Mouse (Mus musculus) embryonic facial prominence, embryonic 13.5 days (tissue): ENCODE data around the gene Sufu. TPM values are rescaled to one million over a fixed set of nuclear protein-coding genes. Genes with fewer than 3 reads are reported as not detected.

Source experiments
- ATAC-seq: fragments of 200-750 bp; cut with Nextera tagmentation; 2 replicates; pipeline ENCODE4 v1.8.0; 2017; ENCODE audit warnings: low read depth; ENCODE audit not compliant: insufficient number of reproducible peaks, insufficient read depth, low FRiP score, low TSS enrichment
- H3K27ac ChIP-seq: fragments of 300-500 bp; sonication (generic); 2 replicates; pipeline ENCODE4 v1.5.1; 2015; ENCODE audit warnings: moderate library complexity, mild to moderate bottlenecking, inconsistent platforms
- H3K27me3 ChIP-seq: fragments of 300-500 bp; sonication (generic); 2 replicates; pipeline ENCODE4 v1.6.1; 2015; ENCODE audit warnings: mild to moderate bottlenecking, inconsistent platforms
- H3K36me3 ChIP-seq: fragments of 300-500 bp; sonication (generic); 2 replicates; pipeline ENCODE4 v1.6.1; 2015; ENCODE audit warnings: mild to moderate bottlenecking, inconsistent platforms
- H3K4me1 ChIP-seq: fragments of 300-500 bp; sonication (generic); 2 replicates; pipeline ENCODE4 v1.6.1; 2015; ENCODE audit warnings: inconsistent platforms
- H3K4me2 ChIP-seq: fragments of 300-500 bp; sonication (generic); 2 replicates; pipeline ENCODE4 v1.6.1; 2015; ENCODE audit warnings: moderate library complexity, mild to moderate bottlenecking, inconsistent platforms
- H3K4me3 ChIP-seq: fragments of 300-500 bp; sonication (generic); 2 replicates; pipeline ENCODE4 v1.5.1; 2015; ENCODE audit warnings: mild to moderate bottlenecking, inconsistent platforms
- H3K9ac ChIP-seq: fragments of 300-500 bp; sonication (generic); 2 replicates; pipeline ENCODE4 v1.6.1; 2015; ENCODE audit warnings: mild to moderate bottlenecking, inconsistent platforms
- H3K9me3 ChIP-seq: fragments of 300-500 bp; sonication (generic); 2 replicates; pipeline ENCODE4 v1.6.1; 2016; ENCODE audit warnings: inconsistent platforms
- WGBS: fragments of 180-500 bp; shearing (Covaris S2); methylation state at CpG from one replicate; pipeline ENCODE4 v1.1.7; 2015; ENCODE audit warnings: mixed read lengths; 5-methylcytosine and 5-hydroxymethylcytosine counted together
- polyA plus RNA-seq: library from polyadenylated mRNA; unstranded; fragments of >200 nt; fragmentation: Nextera tagmentation; extraction: Ambion mirVana; gene quantifications from 2 replicates; pipeline ENCODE4 v1.2.1, GENCODE M21; 2015

Sufu gene
- polyA plus RNA-seq, 1 experiment from 2014 or later: 38.5 TPM

- Histone ChIP-seq H3K36me3 (0 out of 2 replicates have a peak, but pooled peaks cover 3% of the 10 kb centered on the region), H3K4me1 (peaks cover 39% of the 10 kb centered on the region), H3K9ac (peak overlapping the region; percentile 54; the same call in 1 of the 2 replicates), H3K27ac (peak overlapping the region; percentile 81; the same call in 1 of the 2 replicates), H3K27me3 (no peaks in the 10 kb centered on the region), H3K4me2 (no peak overlapping the region; the same call in 1 of the 2 replicates), H3K4me3 (no peak overlapping the region), H3K9me3 (no peaks in the 10 kb centered on the region)
- no peak for ATAC-seq
- WGBS: 4% methylated on average over 7 of the region's 7 CpGs
Measured at GRCm38 (mm10) chr19:46435492-46435891, 38.8 kb downstream of the Sufu start.

GRCm38 (mm10) chr19:46443509-46443908 lies 46.8 kb downstream of the Sufu start:
- H3K27me3 ChIP-seq: no peaks in the 10 kb centered on the region
- H3K9ac ChIP-seq: peak overlapping the region; percentile 51; the same call in 1 of the 2 replicates
- H3K36me3 ChIP-seq: 0 out of 2 replicates have a peak, but pooled peaks cover 3% of the 10 kb centered on the region
- peak overlapping the region; percentile 30 for H3K27ac ChIP-seq
- H3K4me2 ChIP-seq: no peak overlapping the region
- peaks cover 33% of the 10 kb centered on the region for H3K4me1 ChIP-seq
- H3K4me3 ChIP-seq: no peak overlapping the region
- no peak for ATAC-seq
- H3K9me3 ChIP-seq: no peaks in the 10 kb centered on the region
- WGBS: 30% methylated on average over 6 of the region's 6 CpGs

GRCm38 (mm10) chr19:46444209-46444608 lies 47.5 kb downstream of the Sufu start:
- Histone ChIP-seq H3K9ac (0 out of 2 replicates have a peak overlapping the region, but pooled peaks have one; percentile 51), H3K4me2 (no peak overlapping the region), H3K4me1 (peaks cover 40% of the 10 kb centered on the region), H3K27ac (peak overlapping the region; percentile 30; the same call in 1 of the 2 replicates), H3K36me3 (0 out of 2 replicates have a peak, but pooled peaks cover 3% of the 10 kb centered on the region), H3K9me3 (no peaks in the 10 kb centered on the region), H3K4me3 (no peak overlapping the region), H3K27me3 (no peaks in the 10 kb centered on the region)
- 7% methylated on average over 6 of the region's 6 CpGs for WGBS
- ATAC-seq: peak; percentile 63

GRCm38 (mm10) chr19:46445641-46446040 lies 48.9 kb downstream of the Sufu start:
- Histone ChIP-seq H3K9me3 (no peaks in the 10 kb centered on the region), H3K27me3 (no peaks in the 10 kb centered on the region), H3K9ac (peak overlapping the region; percentile 27; the same call in 1 of the 2 replicates), H3K4me3 (no peak overlapping the region), H3K27ac (no peak overlapping the region), H3K4me2 (no peak overlapping the region), H3K4me1 (peaks cover 47% of the 10 kb centered on the region), H3K36me3 (peaks cover 3% of the 10 kb centered on the region; the same call in 1 of the 2 replicates)
- no peak for ATAC-seq
- 48% methylated on average over 6 of the region's 6 CpGs for WGBS

- Histone ChIP-seq H3K36me3 (peaks cover 12% of the 10 kb centered on the region; the same call in 1 of the 2 replicates), H3K4me2 (no peak overlapping the region), H3K4me3 (no peak overlapping the region), H3K27ac (peak overlapping the region; percentile 85; the same call in 1 of the 2 replicates), H3K4me1 (peaks cover 47% of the 10 kb centered on the region), H3K9me3 (no peaks in the 10 kb centered on the region), H3K9ac (no peak overlapping the region), H3K27me3 (no peaks in the 10 kb centered on the region)
- WGBS: 86% methylated on average over 5 of the region's 5 CpGs
- no peak for ATAC-seq
Measured at GRCm38 (mm10) chr19:46446436-46447020, 49.8 kb downstream of the Sufu start.

- WGBS: 50% methylated on average over 7 of the region's 7 CpGs
- Histone ChIP-seq H3K27ac (peak overlapping the region; percentile 85), H3K36me3 (peaks cover 17% of the 10 kb centered on the region; the same call in 1 of the 2 replicates), H3K27me3 (no peaks in the 10 kb centered on the region), H3K4me2 (no peak overlapping the region), H3K4me1 (peaks cover 51% of the 10 kb centered on the region), H3K4me3 (no peak overlapping the region), H3K9me3 (no peaks in the 10 kb centered on the region), H3K9ac (no peak overlapping the region)
- ATAC-seq: no peak
Measured at GRCm38 (mm10) chr19:46447110-46447509, 50.4 kb downstream of the Sufu start.

GRCm38 (mm10) chr19:46447911-46448310 lies 51.2 kb downstream of the Sufu start:
- Histone ChIP-seq H3K4me2 (peak overlapping the region; percentile 39), H3K27ac (peak overlapping the region; percentile 85), H3K27me3 (no peaks in the 10 kb centered on the region), H3K36me3 (peaks cover 19% of the 10 kb centered on the region), H3K4me3 (no peak overlapping the region), H3K9me3 (no peaks in the 10 kb centered on the region), H3K9ac (peak overlapping the region; percentile 49; the same call in 1 of the 2 replicates), H3K4me1 (peaks cover 58% of the 10 kb centered on the region)
- WGBS: 16% methylated on average over 6 of the region's 6 CpGs
- peak; percentile 56; the same call in 1 of the 2 replicates for ATAC-seq

- Histone ChIP-seq H3K4me1 (peaks cover 53% of the 10 kb centered on the region), H3K9ac (peak overlapping the region; percentile 32; the same call in 1 of the 2 replicates), H3K4me3 (no peak overlapping the region), H3K27me3 (no peaks in the 10 kb centered on the region), H3K4me2 (no peak overlapping the region), H3K9me3 (no peaks in the 10 kb centered on the region), H3K27ac (no peak overlapping the region), H3K36me3 (peaks cover 32% of the 10 kb centered on the region)
- no peak for ATAC-seq
- 88% methylated on average over 7 of the region's 7 CpGs for WGBS
Measured at GRCm38 (mm10) chr19:46449261-46450005, 52.7 kb downstream of the Sufu start.

GRCm38 (mm10) chr19:46452052-46452827 lies 55.5 kb downstream of the Sufu start:
- no peak for ATAC-seq
- H3K27ac ChIP-seq: peak overlapping the region; percentile 56; the same call in 1 of the 2 replicates
- H3K4me1 ChIP-seq: peaks cover 57% of the 10 kb centered on the region
- peak overlapping the region; percentile 22; the same call in 1 of the 2 replicates for H3K9ac ChIP-seq
- H3K4me3 ChIP-seq: no peak overlapping the region
- H3K9me3 ChIP-seq: no peaks in the 10 kb centered on the region
- WGBS: 38% methylated on average over 10 of the region's 10 CpGs
- H3K36me3 ChIP-seq: peaks cover 55% of the 10 kb centered on the region
- H3K27me3 ChIP-seq: no peaks in the 10 kb centered on the region
- 0 out of 2 replicates have a peak overlapping the region, but pooled peaks have one; percentile 9 for H3K4me2 ChIP-seq

GRCm38 (mm10) chr19:46452916-46453315 lies 56.2 kb downstream of the Sufu start:
- Histone ChIP-seq H3K27ac (no peak overlapping the region), H3K9me3 (no peaks in the 10 kb centered on the region), H3K4me2 (no peak overlapping the region), H3K4me1 (peaks cover 50% of the 10 kb centered on the region), H3K36me3 (peaks cover 61% of the 10 kb centered on the region), H3K27me3 (no peaks in the 10 kb centered on the region), H3K4me3 (no peak overlapping the region), H3K9ac (no peak overlapping the region)
- no peak for ATAC-seq
- WGBS: 82% methylated on average over 9 of the region's 9 CpGs
